ENCODE assay signal across 10 mouse cellular contexts in the genomic region with DNA sequence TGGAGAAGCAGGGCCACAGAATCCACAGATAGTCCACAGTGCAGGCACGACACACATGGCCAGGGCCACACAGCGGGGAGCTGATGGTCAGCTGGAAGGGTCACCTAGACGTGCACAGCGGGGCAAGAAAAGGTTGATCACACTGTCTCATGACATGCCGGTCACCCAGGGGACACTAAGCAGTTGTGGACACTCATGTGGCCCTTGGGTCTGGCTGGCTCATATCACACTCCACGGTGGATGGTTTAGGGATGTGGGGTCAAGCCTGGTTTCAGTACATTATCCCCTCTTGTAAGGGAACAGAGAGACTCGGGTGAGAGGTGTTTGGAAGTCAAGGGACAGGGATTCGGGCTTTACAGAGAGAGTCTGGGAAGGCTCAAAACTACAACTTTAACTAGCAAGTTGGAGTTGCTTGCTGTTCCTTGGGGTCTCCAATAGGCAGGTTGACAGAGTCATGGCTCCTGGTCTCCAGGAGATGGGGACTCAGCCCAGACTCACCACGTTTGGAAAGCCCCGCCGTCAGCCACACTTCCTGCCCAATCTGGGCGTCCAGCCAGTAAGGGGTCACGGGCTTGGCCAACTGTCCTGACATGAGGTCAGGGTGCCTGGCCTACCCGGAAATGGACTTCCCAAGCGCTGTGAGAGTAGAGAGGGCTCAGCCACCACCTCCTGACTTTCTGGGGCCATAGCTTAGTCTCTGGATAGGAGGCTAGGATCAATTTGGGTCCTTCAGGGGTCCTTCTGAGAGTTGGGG. TPM values are rescaled to one million over a fixed set of nuclear protein-coding genes. Genes with fewer than 3 reads are reported as not detected.
A peak's percentile ranks its signal among the peaks of the same experiment; 100 is the strongest.
DNase-seq lines count a peak whose midpoint lies in the region; ATAC-seq lines count a peak whose summit lies in the region.
"Had no signal": no experiment of that assay in that cellular context is flagged by ENCODE, and none has a peak within 500 bp of the region (broad histone marks: within the 10 kb centered on the region; RNA-seq: fewer than 3 reads in every experiment).

No protein-coding gene starts in this region.

- 76% methylated on average over 15 of the region's 15 CpGs for WGBS in embryonic facial prominence, embryonic 14.5 days
- WGBS in embryonic facial prominence, embryonic 10.5 days = 77% methylated on average over 15 of the region's 15 CpGs
- 67% methylated on average over 15 of the region's 15 CpGs for WGBS in heart, embryonic 12.5 days
- 78% methylated on average over 15 of the region's 15 CpGs for WGBS in limb, embryonic 10.5 days
- 84% methylated on average over 15 of the region's 15 CpGs for WGBS in forebrain, embryonic 15.5 days

- no peaks in the 10 kb centered on the region for H3K27me3 ChIP-seq in embryonic facial prominence, embryonic 14.5 days (replicated peaks; ENCODE audit: control insufficient read depth, insufficient read depth, low read length)
- no peaks in the 10 kb centered on the region; the same call in 1 of the 2 replicates for H3K27me3 ChIP-seq in embryonic facial prominence, embryonic 10.5 days (replicated peaks; ENCODE audit: low read depth, poor library complexity, severe bottlenecking)
- no peaks in the 10 kb centered on the region for H3K27me3 ChIP-seq in heart, embryonic 12.5 days (replicated peaks)
- no peaks in the 10 kb centered on the region for H3K27me3 ChIP-seq in limb, embryonic 10.5 days (ENCODE audit: low read depth, poor library complexity, severe bottlenecking)
- H3K27me3 ChIP-seq in forebrain, embryonic 15.5 days = no peaks in the 10 kb centered on the region
- H3K27me3 ChIP-seq: hindbrain, embryonic 15.5 days; neural tube, embryonic 12.5 days had no signal

- no peak for ATAC-seq in embryonic facial prominence, embryonic 14.5 days (ENCODE audit: low read depth)
- ATAC-seq in heart, embryonic 12.5 days (ENCODE audit: insufficient number of reproducible peaks, low FRiP score) = peak; percentile 62; the same call in 1 of the 2 replicates
- no peak for ATAC-seq in inflammation-experienced regulatory T-cells, adult 6 months
- no peak for ATAC-seq in forebrain, embryonic 15.5 days (replicated peaks)

- H3K4me1 ChIP-seq in embryonic facial prominence, embryonic 14.5 days (ENCODE audit: control insufficient read depth, insufficient read depth, low read length) = no peaks in the 10 kb centered on the region
- no peaks in the 10 kb centered on the region; the same call in 1 of the 2 replicates for H3K4me1 ChIP-seq in embryonic facial prominence, embryonic 10.5 days
- H3K4me1 ChIP-seq in heart, embryonic 12.5 days (replicated peaks) = peaks cover 26% of the 10 kb centered on the region
- no peaks in the 10 kb centered on the region for H3K4me1 ChIP-seq in limb, embryonic 10.5 days
- H3K4me1 ChIP-seq in forebrain, embryonic 15.5 days = no peaks in the 10 kb centered on the region
- H3K4me1 ChIP-seq: hindbrain, embryonic 15.5 days; neural tube, embryonic 12.5 days had no signal

- no peak overlapping the region for H3K4me3 ChIP-seq in embryonic facial prominence, embryonic 14.5 days (ENCODE audit: low read depth, low read length)
- no peak overlapping the region for H3K4me3 ChIP-seq in embryonic facial prominence, embryonic 10.5 days
- H3K4me3 ChIP-seq in heart, embryonic 12.5 days = no peak overlapping the region
- H3K4me3 ChIP-seq in limb, embryonic 10.5 days = no peak overlapping the region
- H3K4me3 ChIP-seq in forebrain, embryonic 15.5 days = no peak overlapping the region
- H3K4me3 ChIP-seq: hindbrain, embryonic 15.5 days; neural tube, embryonic 12.5 days had no signal

- DNase-seq in embryonic facial prominence, embryonic 14.5 days (ENCODE audit: low spot score) = peak; percentile 18
- no peak for DNase-seq in embryonic facial prominence, embryonic 10.5 days (ENCODE audit: low spot score)
- DNase-seq in adrenal gland, adult 18-20 months (ENCODE audit: low spot score in 2 of 2) = peak; percentile 70 to 75
- DNase-seq in lung, adult 18-20 months = peak; percentile 82 to 85
- no peak for DNase-seq in limb, embryonic 10.5 days (ENCODE audit: low spot score)

- H3K4me2 ChIP-seq in embryonic facial prominence, embryonic 14.5 days (ENCODE audit: low read depth, low read length) = no peak overlapping the region
- H3K4me2 ChIP-seq in heart, embryonic 12.5 days = no peak overlapping the region
- no peak overlapping the region for H3K4me2 ChIP-seq in forebrain, embryonic 15.5 days (replicated peaks)
- H3K4me2 ChIP-seq: hindbrain, embryonic 15.5 days; neural tube, embryonic 12.5 days had no signal

- 0 out of 2 replicates have a peak, but pooled peaks cover 4% of the 10 kb centered on the region for H3K36me3 ChIP-seq in embryonic facial prominence, embryonic 14.5 days (ENCODE audit: control insufficient read depth, insufficient read depth, low read length)
- no peaks in the 10 kb centered on the region for H3K36me3 ChIP-seq in embryonic facial prominence, embryonic 10.5 days (replicated peaks)
- H3K36me3 ChIP-seq in heart, embryonic 12.5 days = no peaks in the 10 kb centered on the region
- no peaks in the 10 kb centered on the region for H3K36me3 ChIP-seq in limb, embryonic 10.5 days
- H3K36me3 ChIP-seq in forebrain, embryonic 15.5 days = peaks cover 10% of the 10 kb centered on the region; the same call in 1 of the 2 replicates

- H3K9ac ChIP-seq in embryonic facial prominence, embryonic 14.5 days (ENCODE audit: low read depth, low read length) = no peak overlapping the region
- no peak overlapping the region for H3K9ac ChIP-seq in heart, embryonic 12.5 days
- H3K9ac ChIP-seq in forebrain, embryonic 15.5 days (replicated peaks) = no peak overlapping the region
- H3K9ac ChIP-seq: hindbrain, embryonic 15.5 days; neural tube, embryonic 12.5 days had no signal

- no peaks in the 10 kb centered on the region for H3K9me3 ChIP-seq in embryonic facial prominence, embryonic 14.5 days (ENCODE audit: control insufficient read depth, low read length)
- no peaks in the 10 kb centered on the region for H3K9me3 ChIP-seq in embryonic facial prominence, embryonic 10.5 days
- no peaks in the 10 kb centered on the region for H3K9me3 ChIP-seq in heart, embryonic 12.5 days (replicated peaks)
- no peaks in the 10 kb centered on the region for H3K9me3 ChIP-seq in limb, embryonic 10.5 days (replicated peaks)
- H3K9me3 ChIP-seq in forebrain, embryonic 15.5 days = no peaks in the 10 kb centered on the region
- H3K9me3 ChIP-seq: hindbrain, embryonic 15.5 days; neural tube, embryonic 12.5 days had no signal

- H3K27ac ChIP-seq in embryonic facial prominence, embryonic 14.5 days (replicated peaks; ENCODE audit: low read depth, low read length) = no peak overlapping the region
- no peak overlapping the region for H3K27ac ChIP-seq in embryonic facial prominence, embryonic 10.5 days (replicated peaks)
- no peak overlapping the region for H3K27ac ChIP-seq in heart, embryonic 12.5 days (ENCODE audit: poor library complexity, severe bottlenecking)
- no peak overlapping the region for H3K27ac ChIP-seq in limb, embryonic 10.5 days
- no peak overlapping the region for H3K27ac ChIP-seq in forebrain, embryonic 15.5 days (replicated peaks)
- H3K27ac ChIP-seq: hindbrain, embryonic 15.5 days; neural tube, embryonic 12.5 days had no signal

RNA-seq across cellular contexts. Expression of a gene that starts 20.4 kb away (rescaled TPM):
- 65.7 and 73.2 TPM in 2 replicates for polyA plus RNA-seq in embryonic facial prominence, embryonic 14.5 days (2014; fragmentation: Nextera tagmentation; extraction: Ambion mirVana)
- polyA plus RNA-seq in embryonic facial prominence, embryonic 10.5 days (2016; fragmentation: Nextera tagmentation; extraction: Ambion mirVana) = 30.8 and 33.5 TPM in 2 replicates
- total RNA-seq in adrenal gland, adult 18-20 months (2021) = 10 to 100 TPM; 24.6 to 34.8 TPM
- 34.4 and 37.4 TPM in 2 replicates for polyA plus RNA-seq in heart, embryonic 12.5 days (2016; fragmentation: Nextera tagmentation; extraction: Ambion mirVana)
- polyA plus RNA-seq in inflammation-experienced regulatory T-cells, adult 6 months (2017; shearing (Covaris generic)) = under 1 TPM in 1 of 3 experiments, not detected in 2; 0.35 TPM
- 26.8 and 28.8 TPM in 2 replicates for polyA plus RNA-seq in limb, embryonic 10.5 days (2016; fragmentation: Nextera tagmentation; extraction: Ambion mirVana)
- polyA plus RNA-seq in forebrain, embryonic 15.5 days (2015; fragmentation: Nextera tagmentation; extraction: Ambion mirVana) = 13.9 and 17.5 TPM in 2 replicates

Comparison
In these comparisons a context has a peak if more than half of its experiments do, and no peak if none do; other contexts are left out.
1. DNase-seq: peak in embryonic facial prominence, embryonic 14.5 days (single experiment), adrenal gland, adult 18-20 months (2 of 2) and lung, adult 18-20 months (2 of 2); none in embryonic facial prominence, embryonic 10.5 days (single experiment) and limb, embryonic 10.5 days (single experiment).
2. RNA of a gene that starts 20.4 kb away (polyA plus RNA-seq): 65.7 to 73.2 TPM in embryonic facial prominence, embryonic 14.5 days, 34.4 to 37.4 TPM in heart, embryonic 12.5 days, 30.8 to 33.5 TPM in embryonic facial prominence, embryonic 10.5 days, 26.8 to 28.8 TPM in limb, embryonic 10.5 days and 13.9 to 17.5 TPM in forebrain, embryonic 15.5 days; 0.35 TPM in inflammation-experienced regulatory T-cells, adult 6 months; every median in the first group is over 10 times any median in the second.